Mouse (Mus musculus) adrenal gland, adult (tissue): ENCODE measurements at regions not wholly inside any gene's neighbourhood (a gene's known extent, or its start where the extent isn't known, plus 50 kb on each side); places are given as distances from the start of the nearest gene placed in this dataset.

Experiments
- DNase-seq, 2 experiments: peaks; one replicate each; pipeline ENCODE4 v3.0.0; 2022 to 2023; ENCODE audit warnings: low spot score in 1 of 2; ENCODE audit not compliant: inconsistent age in 2 of 2

GRCm38 (mm10) chr14:103458340-103458739 is 54.8 kb upstream of the Scel start:
- DNase-seq = no peak

GRCm38 (mm10) chr14:103456106-103456505 is 57.0 kb upstream of the Scel start:
- DNase-seq = no peak

- DNase-seq = peak in 1 of 2 experiments; percentile 73
Observed at GRCm38 (mm10) chr14:103450756-103451155, 62.4 kb upstream of the Scel start.

- no peak for DNase-seq
Observed at GRCm38 (mm10) chr14:103449447-103449846, 63.7 kb upstream of the Scel start.

- no peak for DNase-seq
Observed at GRCm38 (mm10) chr14:103449033-103449432, 64.1 kb upstream of the Scel start.

- DNase-seq = no peak
Observed at GRCm38 (mm10) chr14:103446671-103447070, 66.5 kb upstream of the Scel start.

- DNase-seq = no peak
Observed at GRCm38 (mm10) chr14:103441454-103442065, 71.6 kb upstream of the Scel start.

- DNase-seq = peak in 1 of 2 experiments; percentile 46
Observed at GRCm38 (mm10) chr14:103440243-103440642, 72.9 kb upstream of the Scel start.

GRCm38 (mm10) chr14:103434218-103434617 is 78.9 kb upstream of the Scel start:
- peak; percentile 43 to 62 for DNase-seq

GRCm38 (mm10) chr14:103433106-103433505 is 80.0 kb upstream of the Scel start:
- DNase-seq = no peak

GRCm38 (mm10) chr14:103427873-103428272 is 81.3 kb upstream of the Mycbp2 start:
- no peak for DNase-seq

GRCm38 (mm10) chr14:103421305-103421822 is 74.8 kb upstream of the Mycbp2 start:
- DNase-seq = peak; percentile 6 to 37

- no peak for DNase-seq
Observed at GRCm38 (mm10) chr14:103417110-103418061, 70.8 kb upstream of the Mycbp2 start.

GRCm38 (mm10) chr14:103404611-103405010 is 58.0 kb upstream of the Mycbp2 start:
- peak in 1 of 2 experiments; percentile 5 for DNase-seq

GRCm38 (mm10) chr14:103403054-103403453 is 56.4 kb upstream of the Mycbp2 start:
- DNase-seq = no peak

- no peak for DNase-seq
Observed at GRCm38 (mm10) chr14:103401983-103402382, 55.4 kb upstream of the Mycbp2 start.

GRCm38 (mm10) chr14:103401280-103401679 is 54.7 kb upstream of the Mycbp2 start:
- no peak for DNase-seq

- no peak for DNase-seq
Observed at GRCm38 (mm10) chr14:103398401-103398800, 51.8 kb upstream of the Mycbp2 start.
